Mouse (Mus musculus): ENCODE measurements at regions not wholly inside any gene's neighbourhood (a gene's known extent, or its start where the extent isn't known, plus 50 kb on each side); places are given as distances from the start of the nearest gene placed in this dataset.

DNA sequence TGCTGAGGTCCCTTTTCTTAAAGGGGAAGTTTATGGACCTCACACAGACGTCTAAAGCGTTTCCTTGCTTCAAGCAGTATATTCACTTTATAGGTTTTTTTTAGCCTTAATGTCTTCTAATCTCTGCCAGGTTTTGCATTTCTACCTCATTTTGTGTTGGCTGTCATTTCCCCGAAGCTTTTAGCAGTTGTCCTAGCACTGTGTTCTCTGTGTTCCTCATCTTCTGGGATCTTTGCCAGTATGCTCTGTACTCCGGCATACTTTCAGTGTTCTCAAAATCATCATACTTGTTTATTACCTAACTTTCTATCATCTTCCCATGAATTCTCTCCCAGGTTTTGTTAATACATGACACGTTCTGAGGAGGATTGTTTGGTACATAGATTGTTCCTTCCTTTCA, 333.5 kb upstream of the Lsamp start:
- no peak overlapping the region for H3K9ac ChIP-seq (ENCODE audit: low read depth, low read length)
- 66% methylated on average over 5 of the region's 5 CpGs for WGBS
- H3K27me3 ChIP-seq (replicated peaks; ENCODE audit: control insufficient read depth, insufficient read depth, low read length) = no peaks in the 10 kb centered on the region
- H3K36me3 ChIP-seq (ENCODE audit: control insufficient read depth, insufficient read depth, low read length) = no peaks in the 10 kb centered on the region
- H3K4me1 ChIP-seq (ENCODE audit: control insufficient read depth, insufficient read depth, low read length) = no peaks in the 10 kb centered on the region
- no peaks in the 10 kb centered on the region for H3K9me3 ChIP-seq (ENCODE audit: control insufficient read depth, low read length)
- no peak overlapping the region for H3K4me3 ChIP-seq (ENCODE audit: low read length)
- H3K27ac ChIP-seq (ENCODE audit: low read length) = no peak overlapping the region
- H3K4me2 ChIP-seq (ENCODE audit: low read depth, low read length) = no peak overlapping the region
- ATAC-seq = no peak

DNA sequence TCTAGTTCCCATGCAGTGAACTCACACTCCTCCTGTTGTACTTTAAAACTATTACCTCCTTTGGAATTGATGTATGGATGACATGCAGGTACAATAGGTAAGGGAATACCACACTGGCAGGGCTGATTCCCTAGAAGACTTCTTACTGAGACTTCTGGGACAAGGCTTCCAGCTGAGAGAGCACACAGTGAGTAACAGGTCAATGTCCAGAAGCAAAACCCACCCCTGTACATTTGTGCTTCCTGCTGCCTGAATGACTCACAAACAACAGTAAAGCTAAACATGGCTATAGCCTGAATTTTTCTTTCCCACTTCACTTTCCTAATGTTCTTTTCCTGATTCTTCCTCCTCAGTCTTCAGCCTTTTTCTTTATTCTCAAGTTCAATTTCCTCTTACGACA, 316.3 kb upstream of the Lsamp start:
- 81% methylated on average over 1 of the region's 1 CpGs for WGBS
- H3K36me3 ChIP-seq (ENCODE audit: control insufficient read depth, insufficient read depth, low read length) = no peaks in the 10 kb centered on the region
- ATAC-seq = peak; percentile 52; the same call in 1 of the 2 replicates
- no peak overlapping the region for H3K9ac ChIP-seq (ENCODE audit: low read depth, low read length)
- no peak overlapping the region for H3K4me3 ChIP-seq (ENCODE audit: low read length)
- no peak overlapping the region for H3K4me2 ChIP-seq (ENCODE audit: low read depth, low read length)
- H3K27me3 ChIP-seq (replicated peaks; ENCODE audit: control insufficient read depth, insufficient read depth, low read length) = no peaks in the 10 kb centered on the region
- no peaks in the 10 kb centered on the region for H3K4me1 ChIP-seq (ENCODE audit: control insufficient read depth, insufficient read depth, low read length)
- no peaks in the 10 kb centered on the region for H3K9me3 ChIP-seq (ENCODE audit: control insufficient read depth, low read length)
- no peak overlapping the region for H3K27ac ChIP-seq (ENCODE audit: low read length)

DNA sequence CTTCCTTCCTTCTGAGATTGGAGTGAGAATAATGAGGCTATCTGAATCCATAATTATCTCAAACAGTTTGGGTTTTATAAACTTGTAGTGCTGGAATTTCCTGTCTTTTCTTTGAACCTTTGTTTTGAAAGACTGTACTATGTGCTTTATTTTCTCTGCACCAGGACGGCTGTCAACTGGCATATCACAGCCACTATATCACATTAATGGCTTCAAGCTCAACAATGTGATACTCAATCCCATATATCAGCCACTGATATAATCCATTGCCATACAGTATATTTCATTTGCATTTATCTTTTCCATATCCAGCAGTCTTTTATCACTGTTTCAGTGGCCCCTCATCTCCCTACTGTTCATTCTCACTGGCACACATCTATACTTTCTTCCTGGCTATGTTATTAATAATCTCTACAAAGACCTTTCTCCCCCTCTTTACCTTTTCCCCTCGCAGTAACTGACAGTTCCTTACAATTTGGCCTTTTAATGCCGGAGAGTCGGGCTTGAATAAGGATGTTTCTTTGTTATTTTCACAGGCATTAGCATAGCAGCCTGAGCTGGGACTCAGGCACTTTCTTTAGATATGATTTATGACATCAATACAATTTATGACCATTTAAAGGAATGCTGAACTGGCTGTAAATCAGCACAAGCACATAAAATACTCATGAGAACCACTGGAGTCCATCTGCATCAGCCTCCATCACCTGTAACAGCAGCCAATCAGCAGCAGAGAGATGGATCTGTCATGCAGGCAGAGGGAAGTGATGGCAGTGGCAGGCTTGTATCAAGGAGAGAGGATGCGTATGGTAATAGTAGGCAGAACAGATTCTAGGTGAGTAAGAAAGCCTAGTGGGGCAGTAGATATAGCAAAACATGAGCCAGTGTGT, 311.8 kb upstream of the Lsamp start:
- WGBS = 46% methylated on average over 5 of the region's 5 CpGs

GRCm38 (mm10) chr16:39675775-39676174, 308.4 kb upstream of the Lsamp start:
- Histone ChIP-seq H3K4me1 (ENCODE audit: control insufficient read depth, insufficient read depth, low read length) (no peaks in the 10 kb centered on the region), H3K27me3 (replicated peaks; ENCODE audit: control insufficient read depth, insufficient read depth, low read length) (no peaks in the 10 kb centered on the region), H3K9me3 (ENCODE audit: control insufficient read depth, low read length) (no peaks in the 10 kb centered on the region), H3K9ac (ENCODE audit: low read depth, low read length) (no peak overlapping the region), H3K4me3 (ENCODE audit: low read length) (no peak overlapping the region), H3K4me2 (ENCODE audit: low read depth, low read length) (no peak overlapping the region), H3K36me3 (ENCODE audit: control insufficient read depth, insufficient read depth, low read length) (no peaks in the 10 kb centered on the region), H3K27ac (ENCODE audit: low read length) (no peak overlapping the region)
- 70% methylated on average over 3 of the region's 3 CpGs for WGBS
- no peak for ATAC-seq

More for the DNA sequence above, 311.8 kb upstream of the Lsamp start:
- ATAC-seq = peak; percentile 52
- no peaks in the 10 kb centered on the region for H3K4me1 ChIP-seq (ENCODE audit: control insufficient read depth, insufficient read depth, low read length)
- H3K27me3 ChIP-seq (replicated peaks; ENCODE audit: control insufficient read depth, insufficient read depth, low read length) = no peaks in the 10 kb centered on the region
- no peak overlapping the region for H3K27ac ChIP-seq (ENCODE audit: low read length)
- no peak overlapping the region for H3K9ac ChIP-seq (ENCODE audit: low read depth, low read length)
- H3K36me3 ChIP-seq (ENCODE audit: control insufficient read depth, insufficient read depth, low read length) = no peaks in the 10 kb centered on the region
- H3K4me2 ChIP-seq (ENCODE audit: low read depth, low read length) = no peak overlapping the region
- H3K4me3 ChIP-seq (ENCODE audit: low read length) = no peak overlapping the region
- no peaks in the 10 kb centered on the region for H3K9me3 ChIP-seq (ENCODE audit: control insufficient read depth, low read length)

- Histone ChIP-seq H3K36me3 (ENCODE audit: control insufficient read depth, insufficient read depth, low read length) (no peaks in the 10 kb centered on the region), H3K4me2 (ENCODE audit: low read depth, low read length) (no peak overlapping the region), H3K4me1 (ENCODE audit: control insufficient read depth, insufficient read depth, low read length) (no peaks in the 10 kb centered on the region), H3K27me3 (replicated peaks; ENCODE audit: control insufficient read depth, insufficient read depth, low read length) (no peaks in the 10 kb centered on the region), H3K9ac (ENCODE audit: low read depth, low read length) (no peak overlapping the region), H3K9me3 (ENCODE audit: control insufficient read depth, low read length) (no peaks in the 10 kb centered on the region), H3K4me3 (ENCODE audit: low read length) (no peak overlapping the region), H3K27ac (ENCODE audit: low read length) (no peak overlapping the region)
- no peak for ATAC-seq
- WGBS = 74% methylated on average over 4 of the region's 4 CpGs
Measured at GRCm38 (mm10) chr16:39678285-39678684, 305.9 kb upstream of the Lsamp start.

- Histone ChIP-seq H3K27ac (ENCODE audit: low read length) (no peak overlapping the region), H3K4me1 (ENCODE audit: control insufficient read depth, insufficient read depth, low read length) (no peaks in the 10 kb centered on the region), H3K9me3 (ENCODE audit: control insufficient read depth, low read length) (no peaks in the 10 kb centered on the region), H3K36me3 (ENCODE audit: control insufficient read depth, insufficient read depth, low read length) (no peaks in the 10 kb centered on the region), H3K4me3 (ENCODE audit: low read length) (no peak overlapping the region), H3K9ac (ENCODE audit: low read depth, low read length) (no peak overlapping the region), H3K4me2 (ENCODE audit: low read depth, low read length) (no peak overlapping the region), H3K27me3 (replicated peaks; ENCODE audit: control insufficient read depth, insufficient read depth, low read length) (no peaks in the 10 kb centered on the region)
- 60% methylated on average over 2 of the region's 2 CpGs for WGBS
- ATAC-seq = no peak
Measured at GRCm38 (mm10) chr16:39693061-39693460, 291.1 kb upstream of the Lsamp start.

GRCm38 (mm10) chr16:39695855-39696254, 288.3 kb upstream of the Lsamp start:
- Histone ChIP-seq H3K27ac (ENCODE audit: low read length) (no peak overlapping the region), H3K9ac (ENCODE audit: low read depth, low read length) (no peak overlapping the region), H3K4me1 (ENCODE audit: control insufficient read depth, insufficient read depth, low read length) (no peaks in the 10 kb centered on the region), H3K4me2 (ENCODE audit: low read depth, low read length) (no peak overlapping the region), H3K36me3 (ENCODE audit: control insufficient read depth, insufficient read depth, low read length) (no peaks in the 10 kb centered on the region), H3K9me3 (ENCODE audit: control insufficient read depth, low read length) (no peaks in the 10 kb centered on the region), H3K4me3 (ENCODE audit: low read length) (no peak overlapping the region), H3K27me3 (replicated peaks; ENCODE audit: control insufficient read depth, insufficient read depth, low read length) (no peaks in the 10 kb centered on the region)
- WGBS = 88% methylated on average over 1 of the region's 1 CpGs
- ATAC-seq = no peak

- Histone ChIP-seq H3K9ac (ENCODE audit: low read depth, low read length) (no peak overlapping the region), H3K4me2 (ENCODE audit: low read depth, low read length) (no peak overlapping the region), H3K4me3 (ENCODE audit: low read length) (no peak overlapping the region), H3K27ac (ENCODE audit: low read length) (no peak overlapping the region), H3K27me3 (replicated peaks; ENCODE audit: control insufficient read depth, insufficient read depth, low read length) (no peaks in the 10 kb centered on the region), H3K9me3 (ENCODE audit: control insufficient read depth, low read length) (no peaks in the 10 kb centered on the region), H3K4me1 (ENCODE audit: control insufficient read depth, insufficient read depth, low read length) (no peaks in the 10 kb centered on the region), H3K36me3 (ENCODE audit: control insufficient read depth, insufficient read depth, low read length) (no peaks in the 10 kb centered on the region)
- WGBS = 91% methylated on average over 1 of the region's 1 CpGs
- ATAC-seq = no peak
Measured at GRCm38 (mm10) chr16:39699201-39699600, 285.0 kb upstream of the Lsamp start.

DNA sequence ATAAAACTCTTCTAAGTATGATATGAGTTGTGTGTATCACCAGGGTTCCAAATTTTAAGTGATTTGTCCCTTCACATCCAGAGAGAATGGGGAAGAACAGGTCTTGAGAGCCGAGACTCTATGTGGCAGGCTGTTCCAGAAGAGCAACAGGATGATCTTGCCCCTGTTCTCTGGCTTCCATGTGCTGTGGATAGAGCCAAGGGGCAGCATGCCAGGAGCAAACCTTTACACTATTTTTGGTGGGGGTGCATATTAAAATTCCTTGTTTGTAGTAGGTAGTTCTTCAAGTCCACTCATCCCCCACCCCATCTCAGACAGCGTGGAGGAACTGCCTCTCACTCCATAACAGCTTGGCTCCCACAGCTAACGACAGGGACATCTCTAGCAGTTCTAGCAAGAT, 278.0 kb upstream of the Lsamp start:
- Histone ChIP-seq H3K4me3 (ENCODE audit: low read length) (no peak overlapping the region), H3K4me1 (ENCODE audit: control insufficient read depth, insufficient read depth, low read length) (no peaks in the 10 kb centered on the region), H3K27ac (ENCODE audit: low read length) (no peak overlapping the region), H3K27me3 (replicated peaks; ENCODE audit: control insufficient read depth, insufficient read depth, low read length) (no peaks in the 10 kb centered on the region), H3K9ac (ENCODE audit: low read depth, low read length) (no peak overlapping the region), H3K4me2 (ENCODE audit: low read depth, low read length) (no peak overlapping the region), H3K36me3 (ENCODE audit: control insufficient read depth, insufficient read depth, low read length) (no peaks in the 10 kb centered on the region), H3K9me3 (ENCODE audit: control insufficient read depth, low read length) (no peaks in the 10 kb centered on the region)
- 48% methylated on average over 3 of the region's 3 CpGs for WGBS
- no peak for ATAC-seq

Measured in intestine, embryonic 16.5 days (tissue).